Mouse (Mus musculus) stomach, adult 2 months (tissue): Measurements from ENCODE around the gene Esp3. TPM values are rescaled to one million over a fixed set of nuclear protein-coding genes. Genes with fewer than 3 reads are reported as not detected.

Experiments used
- polyA plus RNA-seq: library from polyadenylated mRNA; depleted of rRNA; stranded (reverse); fragments of >200 nt; gene quantifications from 2 replicates; pipeline ENCODE4 v1.2.3, GENCODE M21; 2012; rRNA removed

The Esp3 gene
- not detected in 2 replicates for polyA plus RNA-seq

DNA sequence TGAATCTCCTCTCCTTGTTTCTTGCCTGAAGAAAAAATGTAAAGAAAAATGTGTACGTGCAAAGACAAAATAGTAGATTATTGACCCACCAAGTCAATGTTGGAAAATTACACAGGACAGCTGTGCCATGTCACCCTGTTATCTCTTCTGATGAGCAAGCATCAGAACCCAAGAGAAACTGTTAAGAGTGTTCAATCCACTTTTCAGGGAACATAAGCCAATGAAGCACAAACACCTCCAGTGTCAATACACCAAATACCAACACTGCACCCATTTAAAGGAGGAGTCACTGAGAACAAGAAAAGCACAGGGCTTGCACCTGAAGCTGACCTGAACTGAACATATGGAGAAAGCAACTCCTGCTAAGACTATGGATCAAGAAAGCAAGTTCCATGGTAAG lies at the start of gene Esp3:
Esp3 (plus strand) TSS at position 301 of the 400 bp plus-strand sequence.

DNA sequence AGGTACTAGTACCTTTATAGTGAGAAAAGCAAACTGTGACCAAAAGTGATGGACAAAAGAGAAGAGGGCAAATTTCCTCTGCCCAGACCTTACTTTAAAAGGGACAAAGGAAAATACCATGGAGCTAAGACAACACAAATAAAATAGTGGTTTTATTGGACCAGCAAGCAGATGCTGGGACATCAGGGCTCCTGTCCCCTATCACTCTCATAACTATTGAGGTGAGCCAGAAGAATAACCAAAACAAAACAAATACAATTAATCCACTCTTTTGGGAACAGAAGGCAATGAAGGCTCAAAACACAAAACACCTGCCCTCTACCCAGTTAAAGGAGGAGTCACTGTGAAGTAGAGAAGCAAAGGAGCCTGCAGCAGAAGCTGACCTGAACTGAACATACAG lies 33.6 kb upstream of the Esp3 start, which contains the start of gene Esp4:
Esp4 (plus strand) TSS at position 301 of the 400 bp plus-strand sequence.

Other genes starting within 250 kb of the Esp3 start
- not detected in 2 replicates for gene Esp8, start 112.1 kb upstream of the Esp3 start, polyA plus RNA-seq
- gene Esp6, start 70.6 kb upstream of the Esp3 start, polyA plus RNA-seq: not detected in 2 replicates
- gene Esp4, start 33.5 kb upstream of the Esp3 start, polyA plus RNA-seq: not detected in 2 replicates
- not detected in 2 replicates for gene Esp1, start 95.0 kb downstream of the Esp3 start, polyA plus RNA-seq
- gene Crisp2, start 174.9 kb downstream of the Esp3 start, polyA plus RNA-seq: not detected in 2 replicates
- not detected in 2 replicates for gene Rhag, start 179.1 kb downstream of the Esp3 start, polyA plus RNA-seq
- gene 9130008F23Rik, start 248.5 kb downstream of the Esp3 start, polyA plus RNA-seq: 5.0 and 5.8 TPM in 2 replicates